Mouse (Mus musculus) heart, postnatal 0 days (tissue): ENCODE data around the gene Id1. TPM values are rescaled to one million over a fixed set of nuclear protein-coding genes. Genes with fewer than 3 reads are reported as not detected.

ENCODE experiments used
- ATAC-seq: fragments of 200-750 bp; cut with Nextera tagmentation; 2 replicates; pipeline ENCODE4 v1.8.0; 2017; ENCODE audit warnings: low read depth, moderate number of reproducible peaks, moderate library complexity; ENCODE audit not compliant: insufficient read depth
- DNase-seq: peaks from one replicate; pipeline ENCODE4 v3.0.0-alpha.2; 2016; ENCODE audit warnings: low spot score
- H3K27ac ChIP-seq: fragments of 300-500 bp; sonication (generic); 2 replicates; pipeline ENCODE4 v1.5.1; 2014; ENCODE audit warnings: low read depth, mild to moderate bottlenecking
- H3K27me3 ChIP-seq: fragments of 300-500 bp; sonication (generic); 2 replicates; pipeline ENCODE4 v1.6.1; 2014; ENCODE audit warnings: low read length, mixed read lengths; ENCODE audit not compliant: control insufficient read depth, insufficient read depth
- H3K36me3 ChIP-seq: fragments of 300-500 bp; sonication (generic); replicated peaks from 2 replicates; pipeline ENCODE4 v1.6.1; 2014; ENCODE audit warnings: low read length, mixed read lengths; ENCODE audit not compliant: control insufficient read depth, insufficient read depth
- H3K4me1 ChIP-seq: fragments of 300-500 bp; sonication (generic); 2 replicates; pipeline ENCODE4 v1.6.1; 2014; ENCODE audit warnings: antibody characterized with exemption; ENCODE audit not compliant: control insufficient read depth, insufficient read depth
- H3K4me2 ChIP-seq: fragments of 300-500 bp; sonication (generic); 2 replicates; pipeline ENCODE4 v1.6.1; 2014; ENCODE audit warnings: low read depth, mild to moderate bottlenecking, low read length, moderate library complexity
- H3K4me3 ChIP-seq: fragments of 300-500 bp; sonication (generic); 2 replicates; pipeline ENCODE4 v1.5.1; 2014; ENCODE audit warnings: low read depth, low read length
- H3K9ac ChIP-seq: fragments of 300-500 bp; sonication (generic); replicated peaks from 2 replicates; pipeline ENCODE4 v1.6.1; 2014; ENCODE audit warnings: low read depth, low read length, mixed read lengths
- H3K9me3 ChIP-seq: fragments of 300-500 bp; sonication (generic); replicated peaks from 2 replicates; pipeline ENCODE4 v1.6.1; 2016; ENCODE audit warnings: low read length; ENCODE audit not compliant: control insufficient read depth
- CTCF ChIP-seq: IDR thresholded peaks from 2 replicates; pipeline ENCODE4 v1.5.1; 2016; ENCODE audit warnings: antibody characterized with exemption, control low read depth, low read depth
- EP300 ChIP-seq: IDR thresholded peaks from 2 replicates; pipeline ENCODE4 v1.6.1; 2016; ENCODE audit warnings: antibody characterized with exemption, low read depth
- WGBS: fragments of 180-500 bp; shearing (Covaris S2); extraction: QIAGEN DNeasy Blood & Tissue Kit; methylation state at CpG from one replicate; pipeline ENCODE4 v1.1.7; 2014; 5-methylcytosine and 5-hydroxymethylcytosine counted together
- polyA plus RNA-seq: library from polyadenylated mRNA; unstranded; fragments of >200 nt; fragmentation: Nextera tagmentation; extraction: Ambion mirVana; gene quantifications from 2 replicates; pipeline ENCODE4 v1.2.1, GENCODE M21; 2015
- total RNA-seq: library from RNA; depleted of rRNA; stranded (reverse); fragments of >200 nt; gene quantifications from 2 replicates; pipeline ENCODE4 v1.2.3, GENCODE M21; 2014; ENCODE audit warnings: low replicate concordance

Id1 gene
- total and polyA plus RNA-seq, 2 experiments from 2014 or later: 46.7 to 188 TPM

- 67% methylated on average over 3 of the region's 3 CpGs for WGBS
- Histone ChIP-seq H3K4me3 (peak overlapping the region; percentile 28), H3K4me1 (peaks cover 12% of the 10 kb centered on the region; the same call in 1 of the 2 replicates), H3K27me3 (no peaks in the 10 kb centered on the region), H3K9ac (peak overlapping the region; percentile 52; the same call in 1 of the 2 replicates), H3K27ac (peak overlapping the region; percentile 67), H3K4me2 (peak overlapping the region; percentile 51), H3K36me3 (no peaks in the 10 kb centered on the region), H3K9me3 (no peaks in the 10 kb centered on the region)
- DNase-seq (no peak), ATAC-seq (no peak)
- TF ChIP-seq CTCF (no peak), EP300 (no peak)
These were observed 11.7 kb upstream of the Id1 start for GRCm38 (mm10) chr2:152724332-152724723.

DNA sequence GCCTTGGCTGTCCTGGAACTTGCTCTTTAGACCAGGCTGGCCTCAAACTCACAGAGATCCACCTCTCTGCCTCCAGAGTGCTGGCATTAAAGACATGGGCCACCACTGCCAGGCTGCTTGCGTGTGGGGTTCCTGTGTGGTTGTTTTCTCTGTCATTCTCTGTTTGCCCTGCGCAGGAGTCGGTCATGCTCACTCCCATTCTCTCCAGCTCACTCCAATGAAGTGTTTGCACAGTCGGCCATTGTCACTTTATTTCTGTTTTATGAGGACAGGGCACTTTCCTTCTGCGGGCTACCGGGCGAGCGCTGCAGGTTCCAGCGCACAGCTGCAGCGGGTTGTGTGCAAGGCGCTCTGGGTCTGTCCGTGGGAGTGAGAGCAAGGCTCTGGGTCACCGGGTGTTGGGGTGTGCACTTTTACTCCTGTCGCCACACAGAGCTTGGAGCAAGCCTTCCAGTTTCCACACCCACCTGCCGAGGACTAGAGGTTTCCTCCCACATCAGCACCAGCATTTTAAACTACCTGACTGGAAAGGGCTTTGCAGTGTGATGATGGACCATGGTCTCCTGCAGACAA is 10.8 kb upstream of the Id1 start:
- no peak for DNase-seq
- H3K9ac ChIP-seq: no peak overlapping the region
- TF ChIP-seq EP300 (no peak), CTCF (no peak)
- no peak for ATAC-seq
- 83% methylated on average over 15 of the region's 15 CpGs for WGBS
- no peak overlapping the region for H3K4me3 ChIP-seq
- H3K27ac ChIP-seq: peak overlapping the region; percentile 67; the same call in 1 of the 2 replicates
- no peaks in the 10 kb centered on the region for H3K27me3 ChIP-seq
- no peak overlapping the region for H3K4me2 ChIP-seq
- no peaks in the 10 kb centered on the region for H3K9me3 ChIP-seq
- H3K36me3 ChIP-seq: no peaks in the 10 kb centered on the region
- peaks cover 22% of the 10 kb centered on the region for H3K4me1 ChIP-seq

DNA sequence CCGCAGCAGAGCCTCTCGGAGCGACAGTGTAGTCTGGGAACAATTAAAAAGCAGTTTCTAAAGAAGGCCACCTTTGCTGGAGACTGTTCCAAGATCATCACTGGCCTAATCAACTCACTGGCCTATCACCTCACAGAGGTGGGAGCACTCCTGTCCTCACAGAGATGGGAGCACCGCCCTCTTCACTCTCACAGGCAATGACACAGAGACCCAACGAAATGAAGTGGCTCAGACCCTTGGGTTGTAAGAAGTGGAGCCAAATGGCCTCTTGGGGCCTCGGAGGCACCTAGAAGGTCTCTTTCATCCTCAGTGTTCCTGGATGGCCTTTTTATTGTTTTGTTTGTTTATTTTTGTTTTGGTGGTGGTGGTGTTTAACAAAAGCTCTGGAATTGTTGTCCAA is 9.8 kb upstream of the Id1 start:
- ATAC-seq (no peak), DNase-seq (no peak)
- Histone ChIP-seq H3K27ac (peak overlapping the region; percentile 77), H3K9me3 (no peaks in the 10 kb centered on the region), H3K4me3 (no peak overlapping the region), H3K9ac (no peak overlapping the region), H3K4me2 (no peak overlapping the region), H3K4me1 (peaks cover 22% of the 10 kb centered on the region), H3K27me3 (no peaks in the 10 kb centered on the region), H3K36me3 (no peaks in the 10 kb centered on the region)
- TF ChIP-seq EP300 (no peak), CTCF (no peak)
- 89% methylated on average over 6 of the region's 6 CpGs for WGBS

- Histone ChIP-seq H3K27ac (peak overlapping the region; percentile 77), H3K36me3 (no peaks in the 10 kb centered on the region), H3K9ac (no peak overlapping the region), H3K9me3 (no peaks in the 10 kb centered on the region), H3K27me3 (no peaks in the 10 kb centered on the region), H3K4me1 (peaks cover 22% of the 10 kb centered on the region), H3K4me2 (no peak overlapping the region), H3K4me3 (no peak overlapping the region)
- TF ChIP-seq CTCF (no peak), EP300 (no peak)
- WGBS: 47% methylated on average over 6 of the region's 6 CpGs
- no peak for DNase-seq
- no peak for ATAC-seq
These were observed 9.2 kb upstream of the Id1 start for GRCm38 (mm10) chr2:152726751-152727335.

DNA sequence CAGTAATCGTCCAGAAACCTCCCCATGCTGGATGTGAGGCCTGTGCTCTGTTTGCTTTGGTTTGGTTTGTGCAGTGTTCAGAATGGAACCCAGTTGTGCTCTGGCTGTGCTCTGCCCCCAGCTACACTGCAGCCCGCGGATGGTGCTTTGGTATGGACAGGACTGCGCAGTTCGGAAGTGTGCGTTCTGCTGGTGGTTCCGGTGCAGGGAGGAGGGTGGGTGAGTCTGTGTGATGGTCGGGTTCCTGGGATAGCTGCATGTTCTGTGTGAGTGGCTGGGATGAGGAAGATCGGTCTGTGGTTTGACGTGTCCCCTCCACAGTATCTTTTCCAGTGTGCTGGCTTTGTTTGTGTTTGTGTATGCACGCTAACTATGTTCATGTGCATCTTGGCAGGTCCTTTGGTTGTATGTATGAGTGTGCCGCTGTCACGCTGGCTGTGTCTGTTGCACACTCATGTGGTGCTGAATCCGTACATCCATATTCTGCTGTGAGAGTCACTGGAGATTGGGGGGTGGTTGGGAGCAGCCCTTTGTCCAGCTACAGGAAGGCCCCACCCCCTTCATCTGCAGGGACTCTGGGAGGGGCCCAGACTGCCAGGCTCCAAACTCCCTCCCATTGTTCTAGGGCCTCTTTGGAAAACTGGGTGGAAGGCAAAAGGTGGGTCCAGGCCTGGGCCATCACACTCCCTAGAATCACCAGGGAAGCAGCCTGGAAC is 8.1 kb upstream of the Id1 start:
- Histone ChIP-seq H3K4me3 (no peak overlapping the region), H3K9me3 (no peaks in the 10 kb centered on the region), H3K27ac (peak overlapping the region; percentile 77), H3K4me2 (no peak overlapping the region), H3K36me3 (no peaks in the 10 kb centered on the region), H3K4me1 (peaks cover 22% of the 10 kb centered on the region), H3K9ac (no peak overlapping the region), H3K27me3 (no peaks in the 10 kb centered on the region)
- ATAC-seq: peak; percentile 59
- TF ChIP-seq CTCF: no peak
- peak; percentile 85 for TF ChIP-seq EP300
- WGBS: 81% methylated on average over 14 of the region's 14 CpGs
- DNase-seq: no peak
